9 mouse cellular contexts compared by ENCODE assay signal in the genomic region with DNA sequence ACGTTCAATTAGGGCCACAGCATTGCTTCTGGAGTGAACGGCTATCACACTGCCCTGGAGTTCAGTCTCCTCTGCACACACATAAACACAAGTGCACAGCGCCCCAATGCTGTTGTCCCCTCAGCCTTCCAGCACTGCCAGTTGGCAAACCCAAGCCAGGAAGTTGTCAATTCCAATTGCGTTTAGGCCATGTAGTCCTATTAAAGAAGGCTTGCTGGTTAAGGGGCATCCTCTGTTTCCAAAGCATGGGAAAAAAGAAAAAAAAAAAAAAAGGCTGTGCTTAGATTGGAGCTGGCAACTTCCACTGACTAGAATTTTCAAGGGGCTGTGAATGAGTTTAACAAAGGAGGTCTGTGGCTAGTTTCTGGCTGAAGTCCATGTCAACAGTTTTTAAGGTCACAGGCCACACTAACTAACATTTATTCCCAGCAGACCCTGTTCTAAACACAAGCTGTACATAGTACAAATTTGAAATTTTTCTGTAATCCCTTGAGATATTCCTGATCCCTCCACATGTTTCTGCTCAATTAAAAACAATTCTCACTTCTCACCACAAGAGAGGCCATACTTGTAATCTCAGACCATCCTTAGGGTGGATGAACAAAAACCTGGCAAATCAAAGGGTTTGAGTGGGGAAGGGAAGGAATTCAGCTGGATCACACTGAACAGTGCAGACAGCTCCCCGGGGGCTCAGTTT.
DNase-seq lines count a peak whose midpoint lies in the region; ATAC-seq lines count a peak whose summit lies in the region.
"Had no signal": no experiment of that assay in that cellular context is flagged by ENCODE, and none has a peak within 500 bp of the region (broad histone marks: within the 10 kb centered on the region; RNA-seq: fewer than 3 reads in every experiment).

No protein-coding gene starts in this region.

- ATAC-seq in kidney, embryonic 16.5 days (ENCODE audit: low FRiP score, low TSS enrichment) = peak; percentile 42; the same call in 1 of the 2 replicates
- ATAC-seq in embryonic facial prominence, embryonic 14.5 days (ENCODE audit: low read depth) = peak; percentile 71
- ATAC-seq in midbrain, embryonic 13.5 days = 0 out of 2 replicates have a peak, but pooled peaks have one; percentile 55
- ATAC-seq in monocyte, adult 5-6 weeks (replicated peaks; ENCODE audit: insufficient number of reproducible peaks, low FRiP score, low TSS enrichment, poor library complexity, severe bottlenecking) = no peak

- no peak for DNase-seq in kidney, adult 9 months
- DNase-seq in embryonic facial prominence, embryonic 14.5 days (ENCODE audit: low spot score) = peak; percentile 69
- DNase-seq in heart, postnatal 25 days (ENCODE audit: low spot score) = peak; percentile 16
- no peak for DNase-seq in spleen, adult 12 weeks (ENCODE audit: low spot score)
- no peak for DNase-seq in MN1 (ENCODE audit: low spot score)

- no peaks in the 10 kb centered on the region for H3K4me1 ChIP-seq in kidney, embryonic 16.5 days (ENCODE audit: insufficient read depth, low read length)
- H3K4me1 ChIP-seq in embryonic facial prominence, embryonic 14.5 days (ENCODE audit: control insufficient read depth, insufficient read depth, low read length) = peaks cover 13% of the 10 kb centered on the region
- H3K4me1 ChIP-seq in midbrain, embryonic 13.5 days (replicated peaks) = peaks cover 19% of the 10 kb centered on the region

- no peaks in the 10 kb centered on the region for H3K36me3 ChIP-seq in kidney, embryonic 16.5 days (ENCODE audit: insufficient read depth, low read length)
- no peaks in the 10 kb centered on the region for H3K36me3 ChIP-seq in embryonic facial prominence, embryonic 14.5 days (ENCODE audit: control insufficient read depth, insufficient read depth, low read length)
- no peaks in the 10 kb centered on the region for H3K36me3 ChIP-seq in midbrain, embryonic 13.5 days
- H3K36me3 ChIP-seq: neural tube, embryonic 12.5 days had no signal

- no peaks in the 10 kb centered on the region for H3K27me3 ChIP-seq in kidney, embryonic 16.5 days (ENCODE audit: insufficient read depth, low read length)
- no peaks in the 10 kb centered on the region for H3K27me3 ChIP-seq in embryonic facial prominence, embryonic 14.5 days (replicated peaks; ENCODE audit: control insufficient read depth, insufficient read depth, low read length)
- H3K27me3 ChIP-seq in midbrain, embryonic 13.5 days = no peaks in the 10 kb centered on the region
- H3K27me3 ChIP-seq: neural tube, embryonic 12.5 days had no signal

- intact Hi-C loops in heart, postnatal 25 days (cut with DNase I) = no loop called here

- H3K27ac ChIP-seq in kidney, embryonic 16.5 days (ENCODE audit: low read length) = no peak overlapping the region
- H3K27ac ChIP-seq in embryonic facial prominence, embryonic 14.5 days (replicated peaks; ENCODE audit: low read depth, low read length) = no peak overlapping the region
- H3K27ac ChIP-seq in midbrain, embryonic 13.5 days = 0 out of 2 replicates have a peak overlapping the region, but pooled peaks have one; percentile 26
- H3K27ac ChIP-seq: neural tube, embryonic 12.5 days had no signal

- 60% methylated on average over 5 of the region's 5 CpGs for WGBS in kidney, embryonic 16.5 days
- 55% methylated on average over 5 of the region's 5 CpGs for WGBS in embryonic facial prominence, embryonic 14.5 days
- WGBS in midbrain, embryonic 13.5 days = 66% methylated on average over 5 of the region's 5 CpGs

- no peaks in the 10 kb centered on the region for H3K9me3 ChIP-seq in kidney, embryonic 16.5 days (ENCODE audit: low read length)
- no peaks in the 10 kb centered on the region for H3K9me3 ChIP-seq in embryonic facial prominence, embryonic 14.5 days (ENCODE audit: control insufficient read depth, low read length)
- H3K9me3 ChIP-seq in midbrain, embryonic 13.5 days = no peaks in the 10 kb centered on the region
- H3K9me3 ChIP-seq: neural tube, embryonic 12.5 days had no signal

- no peak overlapping the region for H3K9ac ChIP-seq in kidney, embryonic 16.5 days (replicated peaks; ENCODE audit: low read length)
- H3K9ac ChIP-seq in embryonic facial prominence, embryonic 14.5 days (ENCODE audit: low read depth, low read length) = no peak overlapping the region
- no peak overlapping the region for H3K9ac ChIP-seq in midbrain, embryonic 13.5 days (replicated peaks)
- H3K9ac ChIP-seq: neural tube, embryonic 12.5 days had no signal

- no peak overlapping the region for H3K4me2 ChIP-seq in kidney, embryonic 16.5 days (replicated peaks; ENCODE audit: low read depth, low read length)
- no peak overlapping the region for H3K4me2 ChIP-seq in embryonic facial prominence, embryonic 14.5 days (ENCODE audit: low read depth, low read length)
- no peak overlapping the region for H3K4me2 ChIP-seq in midbrain, embryonic 13.5 days (replicated peaks)
- H3K4me2 ChIP-seq: neural tube, embryonic 12.5 days had no signal

- H3K4me3 ChIP-seq in kidney, embryonic 16.5 days (ENCODE audit: low read length) = no peak overlapping the region
- no peak overlapping the region for H3K4me3 ChIP-seq in embryonic facial prominence, embryonic 14.5 days (ENCODE audit: low read depth, low read length)
- H3K4me3 ChIP-seq in midbrain, embryonic 13.5 days (replicated peaks) = no peak overlapping the region
- H3K4me3 ChIP-seq: neural tube, embryonic 12.5 days had no signal

Comparison
In these comparisons a context has a peak if more than half of its experiments do, and no peak if none do; other contexts are left out.
1. DNase-seq: peak in embryonic facial prominence, embryonic 14.5 days (single experiment) and heart, postnatal 25 days (single experiment); none in kidney, adult 9 months (single experiment), spleen, adult 12 weeks (single experiment) and MN1 (single experiment).